Mouse (Mus musculus) kidney, postnatal 0 days (tissue): Measurements from ENCODE around the gene Fbxl15. TPM values are rescaled to one million over a fixed set of nuclear protein-coding genes. Genes with fewer than 3 reads are reported as not detected.
A peak's percentile ranks its signal among the peaks of the same experiment; 100 is the strongest.

Experiments used
- ATAC-seq: fragments of 200-750 bp; cut with Nextera tagmentation; replicated peaks from 2 replicates; pipeline ENCODE4 v1.8.0; 2017; ENCODE audit warnings: low read depth, moderate number of reproducible peaks, moderate TSS enrichment, moderate library complexity; ENCODE audit not compliant: low FRiP score
- DNase-seq: peaks from one replicate; pipeline ENCODE4 v3.0.0-alpha.2; 2016; ENCODE audit warnings: low spot score
- H3K27ac ChIP-seq: fragments of 300-500 bp; sonication (generic); 2 replicates; pipeline ENCODE4 v1.5.1; 2014; ENCODE audit warnings: mild to moderate bottlenecking
- H3K27me3 ChIP-seq: fragments of 300-500 bp; sonication (generic); 2 replicates; pipeline ENCODE4 v1.6.1; 2014; ENCODE audit warnings: low read length, mixed read lengths; ENCODE audit not compliant: insufficient read depth
- H3K36me3 ChIP-seq: fragments of 300-500 bp; sonication (generic); 2 replicates; pipeline ENCODE4 v1.6.1; 2014; ENCODE audit warnings: low read length, mixed read lengths; ENCODE audit not compliant: insufficient read depth
- H3K4me1 ChIP-seq: fragments of 300-500 bp; sonication (generic); replicated peaks from 2 replicates; pipeline ENCODE4 v1.6.1; 2014; ENCODE audit warnings: antibody characterized with exemption, low read length, mixed read lengths; ENCODE audit not compliant: insufficient read depth
- H3K4me2 ChIP-seq: fragments of 300-500 bp; sonication (generic); 2 replicates; pipeline ENCODE4 v1.6.1; 2014; ENCODE audit warnings: mild to moderate bottlenecking, low read length, moderate library complexity, mixed read lengths
- H3K4me3 ChIP-seq: fragments of 300-500 bp; sonication (generic); replicated peaks from 2 replicates; pipeline ENCODE4 v1.5.1; 2014; ENCODE audit warnings: low read depth, low read length
- H3K9ac ChIP-seq: fragments of 300-500 bp; sonication (generic); 2 replicates; pipeline ENCODE4 v1.6.1; 2014; ENCODE audit warnings: low read depth, low read length
- H3K9me3 ChIP-seq: fragments of 300-500 bp; sonication (generic); replicated peaks from 2 replicates; pipeline ENCODE4 v1.6.1; 2016; ENCODE audit warnings: low read length, inconsistent platforms, mixed read lengths
- CTCF ChIP-seq: IDR thresholded peaks from 2 replicates; pipeline ENCODE4 v1.5.1; 2016; ENCODE audit warnings: antibody characterized with exemption, low read depth, mild to moderate bottlenecking, moderate library complexity
- WGBS: fragments of 180-500 bp; shearing (Covaris S2); extraction: QIAGEN DNeasy Blood & Tissue Kit; methylation state at CpG from one replicate; pipeline ENCODE4 v1.1.7; 2014; 5-methylcytosine and 5-hydroxymethylcytosine counted together
- polyA plus RNA-seq: library from polyadenylated mRNA; unstranded; fragments of >200 nt; fragmentation: Nextera tagmentation; extraction: Ambion mirVana; gene quantifications from 2 replicates; pipeline ENCODE4 v1.2.1, GENCODE M21; 2015

The Fbxl15 gene
- polyA plus RNA-seq, 1 experiment from 2014 or later = 33.8 TPM

GRCm38 (mm10) chr19:46304216-46304841 lies 23.7 kb upstream of the Fbxl15 start, which contains the start of gene Nfkb2:
Gene Nfkb2 (plus strand): TSS chr19:46304320.
- Histone ChIP-seq H3K27me3 (no peaks in the 10 kb centered on the region), H3K4me2 (peak within 1 kb of the TSS; percentile 98), H3K4me3 (peak within 1 kb of the TSS; percentile 75), H3K9me3 (no peaks in the 10 kb centered on the region), H3K36me3 (no peaks in the 10 kb centered on the region), H3K9ac (peak within 1 kb of the TSS; percentile 71), H3K27ac (peak within 1 kb of the TSS; percentile 91), H3K4me1 (peaks cover 5% of the 10 kb centered on the region; the same call in 1 of the 2 replicates)
- peak; percentile 91 for TF ChIP-seq CTCF
- ATAC-seq = peak; percentile 93
- WGBS = under 1% methylated on average over 39 of the region's 39 CpGs
- DNase-seq = peak; percentile 97

GRCm38 (mm10) chr19:46304908-46305333 lies 23.1 kb upstream of the Fbxl15 start:
- H3K4me2 ChIP-seq = peak overlapping the region; percentile 98
- H3K9ac ChIP-seq = peak overlapping the region; percentile 71
- WGBS = under 1% methylated on average over 34 of the region's 34 CpGs
- no peaks in the 10 kb centered on the region for H3K27me3 ChIP-seq
- ATAC-seq = peak; percentile 25
- peak overlapping the region; percentile 75 for H3K4me3 ChIP-seq
- DNase-seq = no peak
- H3K4me1 ChIP-seq = peaks cover 5% of the 10 kb centered on the region; the same call in 1 of the 2 replicates
- peak overlapping the region; percentile 91 for H3K27ac ChIP-seq
- TF ChIP-seq CTCF = no peak
- H3K9me3 ChIP-seq = no peaks in the 10 kb centered on the region
- peaks cover 3% of the 10 kb centered on the region; the same call in 1 of the 2 replicates for H3K36me3 ChIP-seq

GRCm38 (mm10) chr19:46305432-46306267 lies 22.3 kb upstream of the Fbxl15 start:
- H3K4me3 ChIP-seq = peak overlapping the region; percentile 75
- H3K36me3 ChIP-seq = peaks cover 6% of the 10 kb centered on the region; the same call in 1 of the 2 replicates
- peak overlapping the region; percentile 98 for H3K4me2 ChIP-seq
- H3K27me3 ChIP-seq = no peaks in the 10 kb centered on the region
- peak; percentile 90 for DNase-seq
- no peak for TF ChIP-seq CTCF
- peak overlapping the region; percentile 71 for H3K9ac ChIP-seq
- peak; percentile 70 for ATAC-seq
- H3K4me1 ChIP-seq = peaks cover 5% of the 10 kb centered on the region; the same call in 1 of the 2 replicates
- H3K27ac ChIP-seq = peak overlapping the region; percentile 91
- WGBS = under 1% methylated on average over 42 of the region's 43 CpGs
- H3K9me3 ChIP-seq = no peaks in the 10 kb centered on the region

- no peak for DNase-seq
- WGBS = 55% methylated on average over 5 of the region's 5 CpGs
- H3K27ac ChIP-seq = no peak overlapping the region
- peak overlapping the region; percentile 98 for H3K4me2 ChIP-seq
- ATAC-seq = no peak
- no peaks in the 10 kb centered on the region for H3K27me3 ChIP-seq
- H3K9me3 ChIP-seq = no peaks in the 10 kb centered on the region
- no peak for TF ChIP-seq CTCF
- H3K4me3 ChIP-seq = peak overlapping the region; percentile 75
- peaks cover 5% of the 10 kb centered on the region; the same call in 1 of the 2 replicates for H3K4me1 ChIP-seq
- peaks cover 12% of the 10 kb centered on the region for H3K36me3 ChIP-seq
- H3K9ac ChIP-seq = peak overlapping the region; percentile 71
These were observed 21.7 kb upstream of the Fbxl15 start for GRCm38 (mm10) chr19:46306268-46306610.

GRCm38 (mm10) chr19:46306751-46307289 lies 21.2 kb upstream of the Fbxl15 start:
- WGBS = 92% methylated on average over 9 of the region's 9 CpGs
- Histone ChIP-seq H3K4me2 (no peak overlapping the region), H3K27ac (no peak overlapping the region), H3K4me3 (no peak overlapping the region), H3K27me3 (no peaks in the 10 kb centered on the region), H3K36me3 (peaks cover 17% of the 10 kb centered on the region), H3K4me1 (peaks cover 5% of the 10 kb centered on the region; the same call in 1 of the 2 replicates), H3K9me3 (no peaks in the 10 kb centered on the region), H3K9ac (no peak overlapping the region)
- DNase-seq (no peak), ATAC-seq (no peak)
- no peak for TF ChIP-seq CTCF

- 88% methylated on average over 16 of the region's 16 CpGs for WGBS
- Histone ChIP-seq H3K27me3 (no peaks in the 10 kb centered on the region), H3K9ac (no peak overlapping the region), H3K9me3 (no peaks in the 10 kb centered on the region), H3K36me3 (peaks cover 18% of the 10 kb centered on the region), H3K4me1 (peaks cover 5% of the 10 kb centered on the region; the same call in 1 of the 2 replicates), H3K4me2 (no peak overlapping the region), H3K4me3 (no peak overlapping the region), H3K27ac (no peak overlapping the region)
- no peak for ATAC-seq
- no peak for DNase-seq
- TF ChIP-seq CTCF = no peak
These were observed 20.2 kb upstream of the Fbxl15 start for GRCm38 (mm10) chr19:46307781-46308180.
